8 mouse cellular contexts compared by ENCODE assay signal in the genomic region with DNA sequence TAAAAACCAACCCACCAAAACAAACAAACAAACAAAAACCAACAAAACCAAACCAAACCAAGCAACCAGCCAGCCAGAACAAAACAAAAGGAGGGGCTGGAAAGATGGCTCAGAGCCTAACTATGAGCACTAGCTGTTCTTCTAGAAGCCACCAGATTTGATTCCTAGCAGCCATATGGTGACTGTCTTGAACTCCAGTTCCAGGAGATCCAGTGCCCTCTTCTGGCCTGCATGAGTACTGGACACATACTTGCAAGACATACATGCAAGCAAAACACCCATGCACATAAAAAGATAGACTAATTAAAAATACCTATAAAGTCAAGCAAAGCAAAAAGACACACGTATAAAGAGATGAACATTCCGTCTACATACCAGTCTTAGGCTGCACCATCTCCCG. TPM values are rescaled to one million over a fixed set of nuclear protein-coding genes. Genes with fewer than 3 reads are reported as not detected.
A peak's percentile ranks its signal among the peaks of the same experiment; 100 is the strongest.
DNase-seq lines count a peak whose midpoint lies in the region; TF ChIP-seq lines count a peak whose summit lies in the region.
"Had no signal": no experiment of that assay in that cellular context is flagged by ENCODE, and none has a peak within 500 bp of the region (broad histone marks: within the 10 kb centered on the region; RNA-seq: fewer than 3 reads in every experiment).

No protein-coding gene starts in this region.

- H3K9ac ChIP-seq in MEL (ENCODE audit: control insufficient read depth, low read depth, low read length, poor library complexity, severe bottlenecking): no peak overlapping the region
- H3K9ac ChIP-seq: stomach, embryonic 15.5 days had no signal

- no peak; the same call in none of the 2 replicates for TF ChIP-seq RAD21 in MEL (IDR thresholded peaks at IDR 0.05; ENCODE audit: low read depth, low read length)

- no peaks in the 10 kb centered on the region for H3K9me3 ChIP-seq in MEL (replicated peaks; ENCODE audit: insufficient read depth, low read length)
- H3K9me3 ChIP-seq: stomach, embryonic 15.5 days had no signal

- TF ChIP-seq EP300 in MEL (IDR thresholded peaks at IDR 0.05; ENCODE audit: low read depth in 1 of 2, low read length in 2 of 2): no peak

- no peak for TF ChIP-seq POLR2A in MEL (IDR thresholded peaks at IDR 0.05; ENCODE audit: control insufficient read depth in 1 of 2, insufficient read depth in 1 of 2, low read depth in 1 of 2, low read length in 2 of 2, poor library complexity in 1 of 2)

- DNase-seq in layer of hippocampus, adult 2 months (ENCODE audit: low spot score in 2 of 2): no peak
- no peak for DNase-seq in layer of hippocampus, adult 8-10 months (ENCODE audit: low spot score in 2 of 2)
- DNase-seq in MEL (ENCODE audit: low read depth, low spot score): peak; percentile 24
- peak; percentile 24 for DNase-seq in c-Kit-positive CD71-negative TER-119-negative erythroid progenitor cells, embryonic 14.5 days (ENCODE audit: low read depth)
- peak; percentile 59 for DNase-seq in lung, postnatal 10 days
- no peak for DNase-seq in right cerebral cortex, postnatal 14 days
- no peak for DNase-seq in gastrocnemius, postnatal 10 days

- no peak overlapping the region for H3K4me3 ChIP-seq in layer of hippocampus, adult 2 months
- no peak overlapping the region for H3K4me3 ChIP-seq in MEL (ENCODE audit: control insufficient read depth in 1 of 2, insufficient read depth in 1 of 2, low read depth in 2 of 2, low read length in 2 of 2)
- H3K4me3 ChIP-seq: stomach, embryonic 15.5 days had no signal

- H3K27me3 ChIP-seq in MEL (ENCODE audit: control insufficient read depth in 1 of 2, insufficient read depth in 2 of 2, low read length in 2 of 2): no peaks in the 10 kb centered on the region
- H3K27me3 ChIP-seq: stomach, embryonic 15.5 days had no signal

- peak; percentile 70 for TF ChIP-seq CTCF in layer of hippocampus, adult 2 months (conservative IDR thresholded peaks at IDR 0.05)
- TF ChIP-seq CTCF in MEL (IDR thresholded peaks at IDR 0.05 in 2 of 3, conservative IDR thresholded peaks at IDR 0.05 in 1 of 3; ENCODE audit: control insufficient read depth in 1 of 3, insufficient read depth in 1 of 3, low read depth in 2 of 3, low read length in 3 of 3, poor library complexity in 1 of 3, severe bottlenecking in 1 of 3): peak in 1 of 3 experiments; percentile 24; a peak in 2 of 6 replicates

- H3K36me3 ChIP-seq in MEL (ENCODE audit: control insufficient read depth in 1 of 2, insufficient read depth in 2 of 2, low read length in 2 of 2): no peaks in the 10 kb centered on the region
- H3K36me3 ChIP-seq: stomach, embryonic 15.5 days had no signal

- no peaks in the 10 kb centered on the region for H3K79me2 ChIP-seq in MEL (ENCODE audit: control insufficient read depth, insufficient read depth, low read length, poor library complexity)

- no peak overlapping the region for H3K27ac ChIP-seq in layer of hippocampus, adult 2 months
- no peak overlapping the region for H3K27ac ChIP-seq in MEL (ENCODE audit: control insufficient read depth, low read depth, low read length)
- H3K27ac ChIP-seq: stomach, embryonic 15.5 days had no signal

- no peaks in the 10 kb centered on the region for H3K4me1 ChIP-seq in MEL (ENCODE audit: control insufficient read depth in 1 of 2, insufficient read depth in 2 of 2, low read length in 2 of 2)
- H3K4me1 ChIP-seq: stomach, embryonic 15.5 days had no signal

TF ChIP-seq in MEL, 35 proteins besides CTCF, POLR2A, EP300 and RAD21:
- TF ChIP-seq SMC3 (IDR thresholded peaks at IDR 0.05; ENCODE audit: low read depth, low read length) (no peak), RCOR1 (IDR thresholded peaks at IDR 0.05; ENCODE audit: low read depth, low read length) (no peak), ELF1 (IDR thresholded peaks at IDR 0.05; ENCODE audit: low read depth, low read length) (no peak), UBTF (IDR thresholded peaks at IDR 0.05; ENCODE audit: borderline replicate concordance, insufficient read depth, low read depth, low read length) (no peak), ZC3H11A (IDR thresholded peaks at IDR 0.05; ENCODE audit: low read depth, low read length) (no peak), TCF12 (IDR thresholded peaks at IDR 0.05; ENCODE audit: low read depth, low read length) (no peak), MEF2A (IDR thresholded peaks at IDR 0.05; ENCODE audit: extremely low read depth, insufficient replicate concordance, low read depth, low read length, poor library complexity, severe bottlenecking) (no peak), ZNF384 (IDR thresholded peaks at IDR 0.05; ENCODE audit: low read depth, low read length) (no peak), MAFK (IDR thresholded peaks at IDR 0.05; ENCODE audit: borderline replicate concordance, low read depth, low read length) (no peak), HCFC1 (IDR thresholded peaks at IDR 0.05; ENCODE audit: low read depth, low read length) (no peak)

RNA-seq across cellular contexts. Expression of a gene that starts 43.7 kb away (rescaled TPM):
- total RNA-seq in layer of hippocampus, adult 2 months (2021): 1 to 10 TPM; 2.3 to 3.1 TPM
- total RNA-seq in layer of hippocampus, adult 8-10 months (2022): 1 to 10 TPM; 2.4 to 3.7 (median 2.5) TPM
- 1.9 and 2.3 TPM in 2 replicates for total RNA-seq in MEL (2012; rRNA removed)
- polyA plus RNA-seq in MEL (2012; ENCODE audit: insufficient read depth in 1 of 2, insufficient read length in 2 of 2, low read depth in 1 of 2, low replicate concordance in 2 of 2, missing spikeins in 1 of 2): 1 to 10 TPM in 1 of 2 experiments, not detected in 1; 7.9 TPM
- 1 to 10 TPM; 3.1 to 4.3 TPM for total RNA-seq in gastrocnemius, postnatal 10 days (2021)

RNA-seq across cellular contexts. Expression of a gene that starts 46.1 kb away (rescaled TPM):
- 10 to 100 TPM; 75.2 to 78.3 TPM for total RNA-seq in layer of hippocampus, adult 2 months (2021)
- 10 to 100 TPM; 69.4 to 87.5 (median 76.5) TPM for total RNA-seq in layer of hippocampus, adult 8-10 months (2022)
- total RNA-seq in MEL (2012; rRNA removed): not detected in 2 replicates
- polyA plus RNA-seq in MEL (2012; ENCODE audit: insufficient read depth in 1 of 2, insufficient read length in 2 of 2, low read depth in 1 of 2, low replicate concordance in 2 of 2, missing spikeins in 1 of 2): not detected
- 10 to 100 TPM; 21.9 to 22.2 TPM for total RNA-seq in gastrocnemius, postnatal 10 days (2021)

Comparison
In these comparisons a context has a peak if more than half of its experiments do, and no peak if none do; other contexts are left out.
1. DNase-seq: peak in MEL (single experiment), c-Kit-positive CD71-negative TER-119-negative erythroid progenitor cells, embryonic 14.5 days (single experiment) and lung, postnatal 10 days (single experiment); none in layer of hippocampus, adult 2 months (0 of 2), layer of hippocampus, adult 8-10 months (0 of 2), right cerebral cortex, postnatal 14 days (single experiment) and gastrocnemius, postnatal 10 days (single experiment).
2. RNA of a gene that starts 46.1 kb away (total RNA-seq): 75.2 to 78.3 TPM in layer of hippocampus, adult 2 months, 69.4 to 87.5 TPM in layer of hippocampus, adult 8-10 months and 21.9 to 22.2 TPM in gastrocnemius, postnatal 10 days; not detected in MEL; every median in the first group is over 10 times any median in the second.